Mouse (Mus musculus): ENCODE results near the gene Mef2d. TPM values are rescaled to one million over a fixed set of nuclear protein-coding genes. Genes with fewer than 3 reads are reported as not detected.
"Not testable (repeated sequence)": the region's sequence is repeated elsewhere in the genome, so short reads cannot be mapped to it uniquely, and the experiment has no call there.

Gene Mef2d
- polyA plus RNA-seq, 1 experiment from 2014 or later: 16.4 TPM

DNA sequence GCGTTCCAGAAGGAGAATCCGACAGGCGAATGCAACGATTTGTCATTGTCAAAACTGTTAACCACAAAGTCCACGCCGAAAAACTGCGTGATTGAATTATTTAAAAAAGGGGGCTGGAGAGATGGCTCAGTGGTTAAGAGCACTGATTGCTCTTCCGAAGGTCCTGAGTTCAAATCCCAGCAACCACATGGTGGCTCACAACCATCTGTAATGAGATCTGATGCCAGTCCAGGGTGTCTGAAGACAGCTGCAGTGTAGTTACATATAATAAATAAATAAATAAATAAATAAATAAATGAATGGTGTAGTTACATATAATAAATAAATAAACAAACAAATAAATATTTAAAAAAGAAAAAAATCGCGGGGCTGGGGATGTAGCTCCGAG is 36.2 kb downstream of the Mef2d start:
- H3K9ac ChIP-seq (ENCODE audit: low read depth, low read length): 0 out of 2 replicates have a peak overlapping the region, but pooled peaks have one; percentile 46
- H3K4me3 ChIP-seq (ENCODE audit: low read length): peak overlapping the region; percentile 57
- peak overlapping the region; percentile 61 for H3K27ac ChIP-seq (ENCODE audit: low read depth, low read length)
- not testable (repeated sequence) for H3K9me3 ChIP-seq (ENCODE audit: control insufficient read depth, low read length); H3K4me1 ChIP-seq (ENCODE audit: control insufficient read depth, insufficient read depth, low read depth, low read length); H3K36me3 ChIP-seq (ENCODE audit: control insufficient read depth, insufficient read depth, low read length); H3K27me3 ChIP-seq (replicated peaks; ENCODE audit: control insufficient read depth, insufficient read depth, low read length); ATAC-seq
- H3K4me2 ChIP-seq (ENCODE audit: low read length): peak overlapping the region; percentile 77
- 31% methylated on average over 11 of the region's 11 CpGs for WGBS

DNA sequence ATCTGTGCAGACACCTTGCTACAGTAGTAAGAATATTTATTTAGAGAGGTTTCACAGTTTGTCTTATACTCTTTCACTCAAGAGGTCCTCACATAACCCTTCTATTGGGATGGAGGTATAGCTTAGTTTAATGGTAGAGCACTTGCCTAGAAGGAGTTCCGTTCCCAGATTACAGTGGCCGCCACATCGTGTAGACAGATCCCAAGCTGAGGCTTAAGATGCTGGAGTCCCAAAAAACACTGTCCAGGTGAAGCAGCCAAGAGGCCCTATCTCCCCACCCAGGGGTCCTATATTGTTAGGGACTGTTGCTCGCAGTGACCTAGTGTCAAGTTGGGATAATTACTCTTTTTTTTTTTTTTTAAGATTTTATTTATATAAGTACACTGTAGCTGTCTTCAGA is 36.8 kb downstream of the Mef2d start:
- Histone ChIP-seq H3K9me3 (ENCODE audit: control insufficient read depth, low read length) (no peaks in the 10 kb centered on the region), H3K36me3 (ENCODE audit: control insufficient read depth, insufficient read depth, low read length) (no peaks in the 10 kb centered on the region), H3K4me2 (ENCODE audit: low read length) (no peak overlapping the region), H3K27ac (ENCODE audit: low read depth, low read length) (no peak overlapping the region), H3K4me3 (ENCODE audit: low read length) (no peak overlapping the region), H3K4me1 (ENCODE audit: control insufficient read depth, insufficient read depth, low read depth, low read length) (peaks cover 6% of the 10 kb centered on the region), H3K9ac (ENCODE audit: low read depth, low read length) (no peak overlapping the region), H3K27me3 (replicated peaks; ENCODE audit: control insufficient read depth, insufficient read depth, low read length) (no peaks in the 10 kb centered on the region)
- WGBS: 86% methylated on average over 4 of the region's 4 CpGs
- no peak for ATAC-seq

DNA sequence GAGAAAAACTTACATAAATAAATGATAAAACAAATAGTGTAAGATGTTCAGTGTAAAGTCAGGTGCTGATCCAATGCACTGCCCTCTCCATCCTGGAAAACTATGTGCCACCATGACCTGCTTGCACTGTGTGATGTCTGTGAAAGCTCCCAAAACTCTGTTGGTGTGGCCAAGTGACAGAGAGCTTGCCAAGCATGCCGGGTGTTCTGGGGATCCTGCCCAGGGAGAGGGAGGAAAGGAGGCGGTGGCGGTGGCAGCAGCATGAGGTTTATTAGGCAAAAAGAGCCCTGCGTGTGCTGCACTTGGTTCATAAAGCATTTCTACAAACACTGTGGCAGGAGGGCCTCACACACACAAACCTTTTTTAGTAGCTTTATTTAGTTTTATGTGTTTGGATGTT is 39.2 kb downstream of the Mef2d start:
- no peak overlapping the region for H3K4me3 ChIP-seq (ENCODE audit: low read length)
- H3K27me3 ChIP-seq (replicated peaks; ENCODE audit: control insufficient read depth, insufficient read depth, low read length): no peaks in the 10 kb centered on the region
- H3K9ac ChIP-seq (ENCODE audit: low read depth, low read length): no peak overlapping the region
- H3K4me1 ChIP-seq (ENCODE audit: control insufficient read depth, insufficient read depth, low read depth, low read length): peaks cover 6% of the 10 kb centered on the region
- WGBS: 57% methylated on average over 4 of the region's 4 CpGs
- no peaks in the 10 kb centered on the region for H3K36me3 ChIP-seq (ENCODE audit: control insufficient read depth, insufficient read depth, low read length)
- ATAC-seq: no peak
- H3K9me3 ChIP-seq (ENCODE audit: control insufficient read depth, low read length): no peaks in the 10 kb centered on the region
- H3K27ac ChIP-seq (ENCODE audit: low read depth, low read length): no peak overlapping the region
- no peak overlapping the region for H3K4me2 ChIP-seq (ENCODE audit: low read length)

DNA sequence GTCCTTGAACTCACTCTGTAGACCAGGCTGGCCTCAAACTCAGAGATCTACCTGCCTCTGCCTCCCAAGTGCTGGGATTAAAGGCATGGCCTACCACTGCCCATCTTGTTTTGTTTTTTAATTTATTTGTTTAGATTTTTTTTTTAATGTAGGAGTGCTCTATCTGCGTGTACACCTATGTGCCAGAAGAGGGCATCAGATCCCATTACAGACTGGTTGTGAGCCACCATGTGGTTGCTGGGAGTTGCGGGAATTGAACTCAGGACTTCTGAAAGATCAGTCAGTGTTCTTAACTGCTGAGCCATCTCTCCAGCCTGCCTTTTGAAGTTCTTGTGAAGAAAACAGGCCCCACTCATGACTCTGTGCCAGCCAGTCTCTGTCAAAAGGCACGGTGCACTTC is 44.3 kb downstream of the Mef2d start:
- H3K27me3 ChIP-seq (replicated peaks; ENCODE audit: control insufficient read depth, insufficient read depth, low read length): no peaks in the 10 kb centered on the region
- no peaks in the 10 kb centered on the region for H3K9me3 ChIP-seq (ENCODE audit: control insufficient read depth, low read length)
- H3K4me1 ChIP-seq (ENCODE audit: control insufficient read depth, insufficient read depth, low read depth, low read length): no peaks in the 10 kb centered on the region
- H3K9ac ChIP-seq (ENCODE audit: low read depth, low read length): no peak overlapping the region
- H3K36me3 ChIP-seq (ENCODE audit: control insufficient read depth, insufficient read depth, low read length): no peaks in the 10 kb centered on the region
- ATAC-seq: no peak
- 75% methylated on average over 3 of the region's 3 CpGs for WGBS
- H3K4me2 ChIP-seq (ENCODE audit: low read length): no peak overlapping the region
- H3K4me3 ChIP-seq (ENCODE audit: low read length): no peak overlapping the region
- H3K27ac ChIP-seq (ENCODE audit: low read depth, low read length): no peak overlapping the region

DNA sequence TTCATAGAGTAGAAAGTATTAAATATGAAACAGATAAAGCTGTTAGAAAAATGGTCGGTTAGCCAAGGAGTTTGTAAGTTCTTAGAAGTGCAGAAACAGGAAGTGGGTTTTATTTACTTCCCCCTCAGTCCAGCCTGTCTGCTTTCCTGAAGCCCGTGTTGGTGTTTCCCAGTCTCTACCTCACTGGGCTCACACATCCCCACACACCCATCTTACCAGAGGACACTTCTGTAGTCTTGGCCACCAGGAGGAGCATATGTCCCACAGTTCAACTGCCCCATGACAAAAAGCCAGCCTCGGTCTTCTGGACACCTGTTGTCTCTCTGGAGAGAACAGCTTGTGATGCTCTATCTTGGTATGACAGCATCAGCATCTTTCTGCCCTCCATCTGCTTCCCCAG is 49.0 kb downstream of the Mef2d start:
- Histone ChIP-seq H3K4me3 (ENCODE audit: low read length) (no peak overlapping the region), H3K4me1 (ENCODE audit: control insufficient read depth, insufficient read depth, low read depth, low read length) (no peaks in the 10 kb centered on the region), H3K36me3 (ENCODE audit: control insufficient read depth, insufficient read depth, low read length) (no peaks in the 10 kb centered on the region), H3K9ac (ENCODE audit: low read depth, low read length) (no peak overlapping the region), H3K27me3 (replicated peaks; ENCODE audit: control insufficient read depth, insufficient read depth, low read length) (no peaks in the 10 kb centered on the region), H3K9me3 (ENCODE audit: control insufficient read depth, low read length) (no peaks in the 10 kb centered on the region), H3K27ac (ENCODE audit: low read depth, low read length) (no peak overlapping the region), H3K4me2 (ENCODE audit: low read length) (no peak overlapping the region)
- ATAC-seq: peak; percentile 57; the same call in 1 of the 2 replicates
- WGBS: 19% methylated on average over 3 of the region's 3 CpGs

DNA sequence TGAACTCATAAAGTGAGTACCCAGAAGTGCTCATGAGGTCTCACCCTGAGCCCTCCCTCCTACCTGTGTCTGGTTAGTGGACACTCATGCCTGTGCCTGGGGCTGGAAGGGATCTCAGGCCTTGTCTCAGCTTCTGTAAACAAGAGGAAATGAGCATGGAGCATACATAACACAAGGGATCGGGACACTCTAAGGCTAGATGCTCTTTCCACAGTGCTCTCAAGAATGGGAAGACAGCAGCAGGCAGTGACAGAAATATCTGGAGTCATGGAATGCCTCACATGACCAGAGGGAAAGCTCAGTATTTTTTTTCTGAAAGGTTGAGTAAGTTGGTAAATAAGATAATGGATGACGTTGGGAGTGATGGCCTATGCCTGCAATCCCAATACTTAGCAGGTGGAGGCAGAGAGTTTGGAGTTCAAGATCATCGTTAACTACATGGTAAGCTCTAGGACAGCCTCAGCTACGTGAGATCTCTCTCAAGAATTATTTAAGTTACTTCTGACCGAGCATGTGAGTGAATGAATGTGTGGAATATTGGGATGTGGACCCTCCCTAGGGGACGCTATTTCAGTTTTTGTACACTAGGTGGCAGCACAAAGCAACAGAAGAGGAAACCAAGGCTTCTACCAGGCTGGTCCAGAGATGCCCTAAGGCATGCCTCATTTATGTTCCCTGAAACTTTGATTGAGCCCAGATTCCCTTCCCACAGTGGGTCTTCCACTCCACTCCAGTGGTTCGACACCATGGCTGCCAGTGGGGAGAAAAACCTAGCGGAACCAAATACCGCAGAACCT is 49.8 kb downstream of the Mef2d start:
- Histone ChIP-seq H3K4me3 (ENCODE audit: low read length) (no peak overlapping the region), H3K9me3 (ENCODE audit: control insufficient read depth, low read length) (no peaks in the 10 kb centered on the region), H3K36me3 (ENCODE audit: control insufficient read depth, insufficient read depth, low read length) (no peaks in the 10 kb centered on the region), H3K4me1 (ENCODE audit: control insufficient read depth, insufficient read depth, low read depth, low read length) (no peaks in the 10 kb centered on the region), H3K27ac (ENCODE audit: low read depth, low read length) (no peak overlapping the region), H3K9ac (ENCODE audit: low read depth, low read length) (no peak overlapping the region), H3K27me3 (replicated peaks; ENCODE audit: control insufficient read depth, insufficient read depth, low read length) (no peaks in the 10 kb centered on the region), H3K4me2 (ENCODE audit: low read length) (no peak overlapping the region)
- 25% methylated on average over 9 of the region's 9 CpGs for WGBS
- ATAC-seq: peak; percentile 80

DNA sequence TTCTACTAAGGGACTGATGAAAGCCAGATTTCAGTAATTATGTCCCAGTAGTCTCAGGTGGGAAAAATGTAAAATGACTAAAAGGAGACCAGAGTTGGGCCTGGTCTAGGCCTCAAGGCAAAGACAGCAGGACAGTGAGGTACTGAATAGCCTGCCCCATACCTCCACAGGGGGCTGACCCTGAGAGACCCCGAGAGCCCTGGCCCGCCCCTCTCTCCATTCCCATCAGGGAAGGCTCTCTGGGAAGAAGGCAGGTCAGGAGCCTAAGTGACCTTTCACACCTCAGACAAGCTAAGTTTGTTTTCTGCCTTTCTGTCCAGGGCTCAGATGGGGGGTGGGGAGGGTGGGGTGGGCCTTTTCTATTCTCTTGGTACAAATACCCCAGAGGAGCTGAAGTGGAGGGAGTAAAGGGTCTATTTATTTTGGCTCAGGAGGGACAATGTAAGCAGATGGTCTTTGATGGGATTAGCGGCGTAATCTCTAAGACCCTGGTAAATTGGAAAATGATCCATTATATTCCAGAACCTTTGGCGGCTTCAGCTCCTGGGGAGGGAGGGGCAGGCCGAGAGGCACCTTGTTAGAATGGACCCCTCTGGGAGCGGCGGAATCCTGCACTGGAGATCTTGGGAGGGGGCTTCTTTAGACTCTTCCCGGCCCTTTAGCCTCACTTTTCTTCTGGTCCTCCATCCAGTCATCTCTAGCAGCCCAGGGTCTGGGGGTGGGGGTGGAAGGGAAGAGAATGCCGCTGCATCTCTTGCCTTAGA is 55.8 kb downstream of the Mef2d start:
- H3K9ac ChIP-seq (ENCODE audit: low read depth, low read length): peak overlapping the region; percentile 41
- H3K27me3 ChIP-seq (replicated peaks; ENCODE audit: control insufficient read depth, insufficient read depth, low read length): no peaks in the 10 kb centered on the region
- H3K4me1 ChIP-seq (ENCODE audit: control insufficient read depth, insufficient read depth, low read depth, low read length): peaks cover 22% of the 10 kb centered on the region
- no peaks in the 10 kb centered on the region for H3K36me3 ChIP-seq (ENCODE audit: control insufficient read depth, insufficient read depth, low read length)
- WGBS: 13% methylated on average over 10 of the region's 10 CpGs
- no peak overlapping the region for H3K4me3 ChIP-seq (ENCODE audit: low read length)
- peak overlapping the region; percentile 56 for H3K27ac ChIP-seq (ENCODE audit: low read depth, low read length)
- peak overlapping the region; percentile 26; the same call in 1 of the 2 replicates for H3K4me2 ChIP-seq (ENCODE audit: low read length)
- no peaks in the 10 kb centered on the region for H3K9me3 ChIP-seq (ENCODE audit: control insufficient read depth, low read length)
- 0 out of 2 replicates have a peak, but pooled peaks have one; percentile 7 for ATAC-seq

DNA sequence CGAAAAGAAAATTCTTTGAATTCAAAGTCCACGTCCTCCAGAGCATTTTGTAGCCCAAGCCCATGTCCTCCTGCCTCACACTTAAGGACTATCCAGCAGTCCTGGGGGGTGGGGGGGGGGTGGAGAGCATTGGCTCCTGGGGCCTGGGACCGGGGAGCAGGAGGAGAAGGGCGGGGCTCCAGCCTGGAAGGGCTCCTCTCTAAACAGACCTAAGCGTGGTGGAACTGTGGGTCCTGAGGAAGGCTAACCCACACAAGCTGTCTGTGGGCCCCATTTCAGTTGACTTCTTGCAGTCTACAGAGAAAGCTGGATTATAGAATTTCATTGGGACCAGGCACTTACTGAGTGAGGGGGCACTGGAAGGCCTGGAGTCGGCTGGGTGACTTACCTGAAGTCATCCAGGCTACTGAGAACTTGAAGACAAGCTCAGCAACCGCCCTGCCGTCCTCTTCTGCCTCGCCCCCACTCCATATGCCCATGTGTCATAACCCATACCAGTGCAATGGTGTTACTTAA is 56.4 kb downstream of the Mef2d start:
- no peaks in the 10 kb centered on the region; the same call in 1 of the 2 replicates for H3K27me3 ChIP-seq (replicated peaks; ENCODE audit: control insufficient read depth, insufficient read depth, low read length)
- H3K4me1 ChIP-seq (ENCODE audit: control insufficient read depth, insufficient read depth, low read depth, low read length): peaks cover 27% of the 10 kb centered on the region
- peak overlapping the region; percentile 56 for H3K27ac ChIP-seq (ENCODE audit: low read depth, low read length)
- ATAC-seq: peak; percentile 47; the same call in 1 of the 2 replicates
- 12% methylated on average over 9 of the region's 9 CpGs for WGBS
- H3K4me2 ChIP-seq (ENCODE audit: low read length): peak overlapping the region; percentile 26
- no peak overlapping the region for H3K4me3 ChIP-seq (ENCODE audit: low read length)
- no peaks in the 10 kb centered on the region for H3K36me3 ChIP-seq (ENCODE audit: control insufficient read depth, insufficient read depth, low read length)
- H3K9ac ChIP-seq (ENCODE audit: low read depth, low read length): peak overlapping the region; percentile 41
- H3K9me3 ChIP-seq (ENCODE audit: control insufficient read depth, low read length): no peaks in the 10 kb centered on the region

DNA sequence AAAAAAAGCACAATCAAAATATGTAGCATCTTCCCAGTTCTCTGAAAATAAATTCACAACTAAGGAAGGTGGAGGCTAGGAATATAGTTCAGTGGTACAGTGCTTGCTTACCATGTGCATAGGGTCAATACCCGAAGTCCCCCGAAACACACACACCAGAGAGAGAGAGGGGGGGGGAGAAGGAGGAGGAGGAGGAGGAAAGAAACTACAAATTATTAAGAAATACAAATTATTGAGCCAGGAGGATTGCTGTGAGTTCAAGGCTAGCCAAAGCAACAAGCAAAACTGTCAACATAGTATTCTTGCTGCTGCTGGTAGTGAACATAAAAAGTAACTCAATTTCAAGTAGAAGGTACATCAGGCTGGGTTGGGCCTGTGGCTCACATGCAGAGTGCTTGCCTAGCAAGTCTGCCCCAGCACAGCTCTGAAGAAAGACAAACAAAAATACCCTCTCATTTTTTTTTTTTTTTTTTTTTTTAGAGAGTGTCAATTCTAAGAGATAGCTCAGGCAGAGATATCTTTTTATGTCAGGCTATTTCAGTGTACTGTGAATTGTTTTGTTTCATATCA is 57.5 kb downstream of the Mef2d start:
- H3K9ac ChIP-seq (ENCODE audit: low read depth, low read length): peak overlapping the region; percentile 86
- 29% methylated on average over 2 of the region's 2 CpGs for WGBS

More for the DNA sequence above, 57.5 kb downstream of the Mef2d start:
- Histone ChIP-seq H3K36me3 (ENCODE audit: control insufficient read depth, insufficient read depth, low read length) (no peaks in the 10 kb centered on the region), H3K27ac (ENCODE audit: low read depth, low read length) (peak overlapping the region; percentile 96; the same call in 1 of the 2 replicates), H3K4me1 (ENCODE audit: control insufficient read depth, insufficient read depth, low read depth, low read length) (peaks cover 38% of the 10 kb centered on the region), H3K27me3 (replicated peaks; ENCODE audit: control insufficient read depth, insufficient read depth, low read length) (no peaks in the 10 kb centered on the region; the same call in 1 of the 2 replicates), H3K4me2 (ENCODE audit: low read length) (peak overlapping the region; percentile 90; the same call in 1 of the 2 replicates), H3K4me3 (ENCODE audit: low read length) (no peak overlapping the region), H3K9me3 (ENCODE audit: control insufficient read depth, low read length) (no peaks in the 10 kb centered on the region)
- ATAC-seq: no peak

Data from hindbrain, embryonic 16.5 days (tissue).